Mouse (Mus musculus) lung, postnatal 4 days (tissue): ENCODE measurements around the gene Opa3.

Source experiments
- DNase-seq, 2 experiments: peaks; one replicate each; pipeline ENCODE4 v3.0.0; 2021

Gene Opa3

GRCm38 (mm10) chr7:19247511-19247910, 19.4 kb downstream of the Opa3 start:
- no peak for DNase-seq

DNA sequence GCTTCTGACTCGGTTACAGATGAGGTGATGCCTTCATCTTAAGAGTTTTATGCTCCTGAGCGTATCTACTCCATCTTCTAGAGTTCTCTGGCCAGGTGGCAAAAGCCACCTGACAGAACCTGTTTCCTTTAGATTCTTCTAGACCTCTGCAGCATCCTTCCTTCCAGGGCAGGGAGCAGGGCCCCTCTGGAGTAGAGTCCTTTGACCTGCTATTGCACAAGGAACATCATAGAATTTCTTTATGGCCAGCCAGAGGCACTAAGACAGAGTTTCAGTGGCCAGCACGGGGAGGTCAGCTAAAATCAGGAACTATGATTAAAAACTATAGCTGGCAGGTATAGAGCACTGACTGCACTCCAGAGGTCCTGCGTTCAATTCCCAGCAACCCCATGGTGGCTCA, 23.9 kb downstream of the Opa3 start:
- no peak for DNase-seq

GRCm38 (mm10) chr7:19253437-19253836, 25.3 kb downstream of the Opa3 start:
- no peak for DNase-seq

DNA sequence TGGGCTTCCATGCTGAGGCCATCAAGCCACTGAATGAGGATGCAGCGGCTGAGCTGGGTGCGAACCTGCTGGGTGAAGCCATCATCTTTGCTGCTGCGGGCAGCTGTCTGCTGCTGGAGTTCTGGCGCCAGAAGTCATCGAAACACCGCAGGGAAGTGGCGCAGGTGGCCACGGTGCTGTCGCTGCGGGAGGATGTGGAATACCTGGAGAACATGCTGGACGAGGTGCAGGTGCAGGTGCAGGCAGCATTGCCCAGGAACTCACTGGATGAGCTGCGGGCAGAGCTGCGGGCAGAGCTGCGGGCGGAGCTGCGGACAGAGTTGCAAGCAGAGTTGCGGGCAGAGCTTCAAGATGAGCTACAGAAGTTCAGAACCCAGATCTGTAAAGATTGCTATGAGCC, 27.3 kb downstream of the Opa3 start:
- DNase-seq = no peak

DNA sequence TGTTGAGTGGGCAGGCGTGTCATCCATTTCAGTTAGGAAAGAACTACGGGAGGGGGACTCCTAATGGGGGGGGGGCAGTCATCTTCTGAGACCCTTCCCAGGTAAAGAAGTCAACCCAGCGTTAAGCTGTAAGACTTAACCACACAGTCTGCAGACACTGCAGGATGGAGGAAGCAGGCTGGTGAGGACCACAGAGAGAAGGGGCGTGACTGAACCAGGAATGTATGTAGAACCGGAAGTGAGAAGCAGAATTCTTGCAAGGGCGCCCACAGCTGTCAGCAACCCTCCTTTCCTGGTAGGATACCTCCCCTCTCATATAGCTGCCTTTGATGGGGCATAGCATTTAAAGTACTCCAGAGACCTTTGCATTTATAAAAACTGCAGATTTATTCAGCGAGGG, 28.4 kb downstream of the Opa3 start:
- no peak for DNase-seq

DNA sequence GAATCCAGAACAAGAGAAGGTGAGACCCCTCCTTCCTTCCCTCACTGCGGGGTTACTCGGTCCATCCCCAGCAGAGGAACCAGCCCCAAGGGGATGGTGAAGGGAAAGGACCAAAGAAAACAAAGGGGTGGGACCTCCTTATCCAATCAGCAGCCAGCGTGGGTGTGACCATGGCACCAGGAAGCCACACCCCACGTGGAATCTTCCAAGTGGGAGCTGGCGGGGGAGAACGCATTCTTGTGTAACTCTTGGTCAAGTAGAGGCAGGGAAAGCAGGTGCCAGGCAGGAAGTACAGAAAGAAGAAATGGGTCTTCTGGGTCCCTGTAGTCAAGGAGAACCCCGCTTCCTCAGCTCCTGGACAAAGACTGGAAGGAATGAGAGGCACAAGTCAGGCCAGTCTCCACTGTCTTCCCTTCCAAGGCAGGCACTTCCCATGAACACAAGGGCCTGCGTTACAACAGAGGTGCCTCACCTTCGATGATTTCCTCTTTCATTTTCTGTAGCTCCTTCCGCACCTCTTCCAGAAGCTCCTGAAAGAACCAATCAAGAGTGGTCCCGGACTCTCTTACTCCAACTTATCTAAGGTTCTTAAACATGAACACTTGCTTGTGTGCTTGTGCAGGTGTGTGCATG, 29.4 kb downstream of the Opa3 start:
- DNase-seq = peak; percentile 88 to 90

GRCm38 (mm10) chr7:19258336-19258735, 30.2 kb downstream of the Opa3 start:
- DNase-seq = no peak

- DNase-seq = no peak
Measured at GRCm38 (mm10) chr7:19265147-19265546, 37.0 kb downstream of the Opa3 start.

- DNase-seq = peak; percentile 58 to 69
Measured at GRCm38 (mm10) chr7:19265928-19266822, 38.0 kb downstream of the Opa3 start.

DNA sequence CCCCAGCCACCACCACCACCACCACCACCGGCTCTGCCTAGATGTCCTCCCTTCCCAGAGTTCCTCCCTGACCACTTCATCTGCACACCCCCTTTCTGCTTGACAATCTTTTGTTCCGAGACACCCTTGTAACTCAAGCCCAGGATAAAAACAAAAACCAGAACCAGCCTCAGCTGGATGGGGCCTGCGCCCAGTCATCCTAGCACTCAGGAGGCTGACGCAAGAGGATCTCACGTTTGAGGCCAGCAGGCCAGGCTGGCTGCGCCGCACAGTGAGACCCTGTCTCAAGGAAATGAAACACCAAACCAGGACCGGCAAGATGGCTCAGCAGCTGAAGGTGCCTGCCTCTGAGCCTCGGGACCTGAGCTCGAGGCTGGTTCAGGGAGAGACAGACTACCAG, 38.9 kb downstream of the Opa3 start:
- DNase-seq = peak; percentile 51 to 73

GRCm38 (mm10) chr7:19268993-19269681, 41.0 kb downstream of the Opa3 start:
- DNase-seq = peak; percentile 63 to 71

DNA sequence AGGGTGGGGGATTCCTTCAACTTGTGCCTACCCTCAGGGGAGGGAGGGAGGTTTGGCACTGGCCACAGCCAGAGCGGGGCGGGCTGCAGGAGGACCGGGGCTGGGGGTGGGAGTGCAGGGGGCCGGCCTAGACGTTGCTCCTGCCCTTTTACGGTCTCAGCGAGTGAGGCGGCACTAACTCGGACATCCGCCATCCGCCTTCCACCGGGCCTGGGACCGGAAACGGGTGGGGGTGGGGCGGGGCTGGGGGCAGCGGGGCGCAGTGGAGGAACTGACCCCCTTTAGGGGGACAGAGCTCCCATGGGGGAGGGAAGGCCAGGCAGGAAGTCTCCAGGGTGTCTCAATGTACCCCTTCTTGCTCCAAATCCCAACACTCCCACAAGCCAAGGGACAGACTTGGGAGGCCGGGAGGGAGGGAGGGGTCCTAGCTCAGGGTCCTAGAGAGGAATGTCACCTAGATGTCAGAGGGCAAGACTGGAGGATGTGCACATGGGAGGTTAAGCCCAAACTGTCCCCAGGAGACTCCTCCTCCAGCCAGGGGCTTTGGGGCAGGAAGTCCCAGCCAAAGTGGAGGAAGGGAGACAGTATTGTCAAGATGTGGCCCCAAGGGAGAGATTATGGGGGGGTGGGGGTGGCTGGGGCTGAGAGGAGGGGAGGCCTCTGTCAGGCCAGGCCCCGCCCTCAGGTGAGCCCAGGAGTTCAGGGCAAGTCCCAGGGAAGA, 41.7 kb downstream of the Opa3 start:
- DNase-seq = peak; percentile 86 to 92

GRCm38 (mm10) chr7:19270509-19271237, 42.5 kb downstream of the Opa3 start:
- DNase-seq = peak; percentile 57 to 68

GRCm38 (mm10) chr7:19271238-19272172, 43.4 kb downstream of the Opa3 start, which contains the start of gene Vasp:
Gene Vasp (minus strand): TSS chr7:19271817.
- peak; percentile 88 to 91 for DNase-seq

- DNase-seq = peak; percentile 82 to 86
Measured at GRCm38 (mm10) chr7:19272173-19272764, 44.1 kb downstream of the Opa3 start.

DNA sequence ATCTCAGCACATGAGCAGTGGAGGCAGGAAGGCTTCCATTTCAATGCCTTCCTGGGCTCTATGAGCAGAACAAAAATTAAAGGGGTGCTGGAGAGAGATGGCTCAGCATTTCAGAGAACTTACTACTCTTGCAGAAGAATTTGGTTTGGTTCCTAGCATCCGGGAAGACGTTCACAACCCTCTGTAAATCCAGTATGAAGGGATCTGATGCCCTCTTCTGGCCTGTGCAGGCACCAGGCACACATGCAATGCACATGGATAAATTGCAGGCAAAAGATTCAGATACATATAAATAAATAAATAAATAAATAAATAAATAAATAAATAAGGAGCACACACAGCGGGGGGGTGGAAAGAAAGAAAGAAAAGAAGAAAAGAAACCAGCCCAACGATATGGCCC, 48.1 kb downstream of the Opa3 start:
- no peak for DNase-seq

DNA sequence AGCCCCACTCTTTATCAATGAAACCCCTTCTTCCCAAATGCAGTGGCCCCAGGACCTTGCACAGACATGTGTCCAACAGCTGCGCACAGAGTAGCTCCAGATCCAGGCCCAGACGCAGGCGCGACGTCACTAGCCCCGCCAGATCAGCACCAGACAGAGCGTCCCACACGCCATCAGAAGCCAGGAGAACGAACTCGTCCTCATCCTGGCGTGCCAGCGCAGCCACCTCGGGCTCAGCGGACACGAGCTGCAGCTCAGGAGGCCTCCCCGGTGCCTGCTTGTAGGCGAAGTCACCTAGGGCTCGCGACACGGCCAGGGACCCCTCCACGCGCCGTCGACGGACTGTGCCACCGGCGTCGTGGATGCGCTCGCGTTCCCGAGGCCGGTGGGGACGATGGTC, 50.9 kb downstream of the Opa3 start:
- DNase-seq = no peak

DNA sequence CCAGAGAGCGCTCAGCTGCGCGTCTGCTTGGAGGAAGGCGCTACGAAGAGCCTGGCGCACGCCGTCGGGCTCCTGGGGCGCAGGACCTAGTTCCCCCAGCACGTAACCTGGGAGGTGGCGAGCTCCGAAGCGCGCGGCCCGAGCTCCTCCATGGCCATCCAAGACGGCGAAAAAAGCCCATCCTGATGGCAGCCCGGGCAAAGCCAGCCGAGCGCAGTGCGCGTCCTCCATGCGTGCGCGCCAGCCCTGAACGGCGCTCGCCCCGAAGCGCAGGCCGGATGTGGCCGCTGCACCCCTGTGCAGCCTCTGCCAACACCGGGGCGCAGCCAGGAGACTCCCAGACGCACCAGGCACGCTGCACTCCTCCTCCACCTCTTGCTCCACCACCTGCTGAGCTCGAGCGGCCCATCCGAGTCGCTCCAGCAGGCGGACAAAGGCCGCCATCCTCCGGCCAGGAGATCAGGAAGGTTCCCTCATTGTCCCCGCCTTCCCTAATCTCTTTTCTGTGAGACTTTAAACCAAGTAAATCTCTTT, 51.5 kb downstream of the Opa3 start, which contains the start of gene Ppm1n:
Gene Ppm1n, minus strand, starts transcription at position 484 of the 534 bp plus-strand sequence.
- DNase-seq = no peak

DNA sequence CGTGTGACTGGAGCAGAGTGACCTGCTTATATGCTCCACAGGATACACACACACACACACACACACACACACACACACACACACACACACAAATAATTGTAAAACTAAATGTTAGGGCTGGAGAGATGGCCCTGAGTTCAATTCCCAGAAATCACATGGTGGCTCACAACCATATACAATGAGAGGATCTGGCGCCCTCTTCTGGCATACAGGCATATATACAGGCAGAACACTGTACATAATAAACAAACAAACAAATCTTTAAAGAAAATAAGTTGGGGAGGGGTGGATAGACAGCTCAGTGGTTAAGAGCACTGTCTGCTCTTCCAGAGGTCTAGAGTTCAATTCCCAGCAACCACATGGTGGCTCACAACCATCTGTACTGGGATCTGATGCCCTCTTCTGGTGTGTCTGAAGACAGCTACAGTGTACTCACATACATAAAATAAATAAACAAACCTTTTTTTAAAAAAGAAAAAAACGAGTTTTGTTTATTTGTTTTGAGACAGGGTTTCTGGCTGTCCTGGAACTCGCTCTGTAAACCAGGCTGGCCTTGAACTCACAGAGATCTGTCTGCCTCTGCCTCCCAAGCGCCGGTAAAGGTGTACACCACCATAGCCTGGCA, 53.7 kb downstream of the Opa3 start:
- peak in 1 of 2 experiments; percentile 48 for DNase-seq

GRCm38 (mm10) chr7:19282385-19282784, 54.3 kb downstream of the Opa3 start, which contains the start of gene Rtn2:
Gene Rtn2 (plus strand): TSS chr7:19282624.
- peak; percentile 83 to 84 for DNase-seq
